Comparison of ENCODE assay signal across 15 mouse cellular contexts in genomic region chr5:140258035-140258434, GRCm38 (mm10).
"Had no signal": no experiment of that assay in that cellular context is flagged by ENCODE, and none has a peak within 500 bp of the region (broad histone marks: within the 10 kb centered on the region; RNA-seq: fewer than 3 reads in every experiment).

No protein-coding gene starts in this region.

- H3K4me1 ChIP-seq: limb, embryonic 12.5 days; limb, embryonic 15.5 days; stomach, embryonic 15.5 days had no signal

- H3K36me3 ChIP-seq: stomach, embryonic 15.5 days had no signal

- H3K4me2 ChIP-seq: limb, embryonic 12.5 days; limb, embryonic 15.5 days; liver, embryonic 11.5 days; lung, embryonic 14.5 days; midbrain, embryonic 13.5 days; stomach, embryonic 15.5 days had no signal

- H3K9me3 ChIP-seq: limb, embryonic 12.5 days; limb, embryonic 15.5 days; megakaryocyte, embryonic 14.5 days; midbrain, embryonic 10.5 days; midbrain, embryonic 13.5 days; stomach, embryonic 15.5 days had no signal

- H3K9ac ChIP-seq: limb, embryonic 12.5 days; limb, embryonic 15.5 days; liver, embryonic 14.5 days; liver, postnatal 0 days; lung, embryonic 14.5 days; midbrain, embryonic 13.5 days; stomach, embryonic 15.5 days had no signal

- ATAC-seq: intestine, postnatal 0 days; liver, postnatal 0 days; midbrain, embryonic 13.5 days had no signal

- H3K27ac ChIP-seq: kidney, postnatal 0 days; limb, embryonic 12.5 days; limb, embryonic 15.5 days; liver, embryonic 14.5 days; midbrain, embryonic 10.5 days; midbrain, embryonic 13.5 days; stomach, embryonic 15.5 days had no signal

- H3K27me3 ChIP-seq: limb, embryonic 12.5 days; limb, embryonic 15.5 days; megakaryocyte, embryonic 14.5 days; midbrain, embryonic 13.5 days; stomach, embryonic 15.5 days had no signal

- DNase-seq: liver, postnatal 0 days; lung, embryonic 14.5 days; lung, postnatal 36 days; right cerebral cortex, postnatal 14 days; spleen, adult 18-20 months had no signal

- H3K4me3 ChIP-seq: limb, embryonic 12.5 days; limb, embryonic 15.5 days; megakaryocyte, embryonic 14.5 days; midbrain, embryonic 10.5 days; midbrain, embryonic 13.5 days; stomach, embryonic 15.5 days had no signal
